Mouse (Mus musculus) G1E-ER4 (cell line): ENCODE results near the gene Vti1b. TPM values are rescaled to one million over a fixed set of nuclear protein-coding genes. Genes with fewer than 3 reads are reported as not detected.

Source experiments
- GATA1 ChIP-seq: IDR thresholded peaks from one replicate; pipeline ENCODE4 v1.8.0; 2012; ENCODE audit warnings: low read length, inconsistent platforms
- polyA plus RNA-seq: library from polyadenylated mRNA; stranded (reverse); fragments of >175 nt; gene quantifications from 2 replicates; pipeline ENCODE4 v1.2.3, GENCODE M21; 2012

Gene Vti1b
- 51.5 and 73.3 TPM in 2 replicates for polyA plus RNA-seq

DNA sequence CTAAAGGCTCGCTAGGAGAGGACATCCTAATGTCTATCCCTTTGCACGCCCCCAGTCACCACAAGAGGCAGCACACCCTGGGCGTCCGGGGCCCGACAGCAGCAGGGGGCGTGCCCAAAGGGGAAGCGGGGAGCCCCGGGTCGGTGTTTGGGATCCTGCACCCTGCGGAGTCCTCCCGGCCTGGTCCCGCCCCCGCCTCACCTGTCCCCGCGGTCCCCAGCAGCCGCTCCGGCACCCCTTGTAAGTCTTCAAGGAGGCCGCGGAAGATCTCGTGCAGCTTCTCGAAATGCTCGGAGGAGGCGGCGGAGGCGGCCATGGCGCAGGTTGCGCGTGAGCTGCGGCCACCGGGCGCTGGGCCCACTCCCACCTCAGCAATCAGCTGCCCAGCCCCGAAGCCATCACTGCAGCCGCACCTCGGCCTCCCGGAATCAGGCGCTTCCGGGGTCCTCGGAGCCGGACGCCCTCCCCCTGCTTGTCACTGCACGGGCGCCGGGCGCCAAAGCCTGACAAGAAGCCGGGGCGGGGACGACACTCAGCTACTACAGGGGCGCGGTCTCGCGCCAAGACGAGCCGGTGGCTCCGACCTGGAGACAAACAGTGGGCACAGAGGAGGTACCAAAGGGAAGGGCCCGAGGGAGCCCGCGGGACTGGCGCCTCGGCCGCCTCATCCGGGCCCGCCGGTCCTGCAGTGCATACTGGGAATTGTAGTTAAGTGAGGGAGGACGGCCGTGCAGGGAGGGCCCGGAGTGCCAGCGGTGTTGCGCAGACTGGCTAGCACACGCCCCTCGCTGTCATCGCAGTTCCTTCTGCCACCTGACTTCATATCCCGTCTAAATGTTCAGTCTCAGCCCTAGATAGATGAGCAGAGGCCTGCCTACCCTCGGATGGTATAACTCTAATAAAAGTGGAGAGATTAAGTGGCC, at the start of gene Vti1b:
TSS of gene Vti1b (minus strand) at position 649 of the 923 bp plus-strand sequence.
- TF ChIP-seq GATA1: no peak

DNA sequence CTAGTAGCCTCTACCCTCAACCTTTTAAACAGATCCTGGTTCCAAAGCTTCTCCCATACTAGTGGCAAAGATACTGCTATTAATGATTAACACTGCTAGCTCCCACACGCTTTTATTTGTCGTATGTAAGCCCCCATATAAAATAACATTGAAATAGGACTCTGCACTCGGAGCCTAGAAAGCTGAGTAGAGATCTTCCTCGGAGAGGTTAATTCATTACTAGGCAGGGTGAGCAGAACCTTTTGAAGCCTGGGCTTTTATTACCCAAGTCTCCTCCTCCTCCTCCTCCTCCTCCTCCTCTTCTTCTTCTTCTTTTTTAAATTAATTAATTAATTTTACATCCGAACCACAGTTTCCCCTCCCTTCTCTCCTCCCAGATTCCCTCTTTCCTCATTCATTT, 45.0 kb upstream of the Vti1b start:
- no peak for TF ChIP-seq GATA1

DNA sequence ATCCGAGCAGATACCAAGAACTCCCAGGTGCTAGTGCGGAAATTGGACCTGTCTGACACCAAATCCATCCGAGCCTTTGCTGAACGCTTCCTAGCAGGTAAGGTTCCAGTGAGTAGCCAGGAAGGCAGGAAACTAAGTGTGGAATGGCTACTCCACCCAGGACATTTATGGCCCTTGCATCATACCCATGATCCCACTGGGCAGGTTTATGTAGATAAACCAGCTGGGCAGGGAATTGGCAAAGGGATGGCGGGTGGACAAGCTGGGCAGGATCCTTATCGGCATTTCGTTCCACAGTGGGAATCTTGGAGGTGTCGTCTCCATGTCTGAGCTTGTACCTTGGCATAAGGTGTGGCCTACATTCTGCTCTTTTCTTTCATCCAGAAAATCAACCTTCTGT, 39.0 kb upstream of the Vti1b start:
- TF ChIP-seq GATA1: no peak

GRCm38 (mm10) chr12:79208703-79209464, 36.4 kb upstream of the Vti1b start, which contains the start of gene Rdh12:
Rdh12 (plus strand) TSS chr12:79208914.
- TF ChIP-seq GATA1: no peak

DNA sequence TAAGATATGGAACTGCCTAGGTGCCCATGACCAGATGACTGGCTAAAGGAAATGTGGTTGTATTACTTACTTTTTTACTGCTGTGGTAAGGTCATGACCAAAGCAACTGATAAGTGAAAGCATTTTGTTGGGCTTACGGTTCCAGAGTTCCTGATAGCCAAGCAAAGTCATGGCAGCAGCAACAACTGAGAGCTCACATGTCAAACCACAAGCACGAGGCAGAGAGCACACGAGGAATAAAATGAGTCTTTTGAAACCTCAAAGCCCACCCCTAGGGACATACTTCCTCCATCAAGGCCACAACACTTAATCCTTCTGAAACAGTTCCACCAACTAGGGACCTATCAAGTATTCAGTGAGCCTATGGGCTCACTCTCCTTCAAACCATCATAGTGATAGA, 29.4 kb upstream of the Vti1b start:
- TF ChIP-seq GATA1: no peak

DNA sequence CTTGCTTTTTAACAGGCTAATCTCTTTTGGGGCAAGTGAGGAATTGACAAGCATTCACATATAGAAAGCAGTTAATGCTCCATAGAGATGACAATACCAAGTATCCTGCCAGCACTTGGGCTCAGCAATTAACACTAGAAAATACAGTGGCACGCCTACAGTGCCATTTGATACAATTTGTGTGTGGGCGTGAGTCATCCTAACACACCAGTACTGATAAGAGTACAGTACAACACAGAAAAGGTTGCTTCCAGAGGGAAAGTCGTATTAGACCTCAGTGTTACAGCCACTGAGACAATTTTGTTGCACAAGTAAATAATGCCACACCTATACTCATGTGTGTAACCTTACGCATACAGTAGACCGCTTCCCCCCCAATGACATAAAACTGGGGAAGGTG, 24.6 kb upstream of the Vti1b start:
- TF ChIP-seq GATA1: no peak

GRCm38 (mm10) chr12:79193441-79193840, 21.0 kb upstream of the Vti1b start:
- no peak for TF ChIP-seq GATA1

DNA sequence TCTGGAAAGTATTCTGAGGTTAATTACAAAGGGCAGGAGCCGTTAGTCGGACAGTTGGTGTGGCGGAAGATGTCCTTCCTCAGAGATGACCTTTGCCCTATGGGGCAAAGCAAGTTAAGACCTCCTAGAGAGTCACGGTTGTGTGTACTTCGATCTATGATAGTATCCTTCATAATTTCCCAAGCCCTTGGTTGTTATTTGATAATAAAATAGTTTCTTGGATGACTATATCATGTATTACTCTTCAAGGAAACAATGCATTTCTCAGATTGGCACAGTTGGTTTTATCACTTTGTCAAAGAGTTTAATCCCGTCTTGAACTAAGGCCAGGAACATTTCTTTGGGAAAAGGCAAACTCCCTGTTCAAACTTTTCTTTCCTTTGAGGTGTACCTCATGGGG, 19.7 kb upstream of the Vti1b start, which contains the start of gene Rdh11:
TSS of gene Rdh11 (minus strand) at position 101 of the 400 bp plus-strand sequence.
- TF ChIP-seq GATA1: no peak

DNA sequence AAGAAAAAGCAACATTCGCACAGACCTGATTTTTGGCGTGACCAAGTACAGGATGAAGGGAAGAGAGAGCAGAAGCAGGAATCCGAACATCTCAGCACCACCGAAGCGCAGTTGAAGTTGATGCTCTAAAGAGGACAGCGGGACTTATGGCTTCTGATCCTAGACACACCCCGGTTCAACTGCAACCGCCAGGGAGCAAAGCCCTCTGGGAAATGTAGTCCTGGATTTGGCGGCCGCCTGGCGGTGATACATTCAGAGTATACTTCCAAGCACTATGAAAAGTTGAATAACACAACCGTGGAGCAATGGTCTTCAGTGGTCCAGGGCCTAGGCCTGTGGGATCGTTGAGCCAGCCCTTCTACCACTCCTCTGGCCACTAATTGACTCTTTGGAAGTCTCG, 19.2 kb upstream of the Vti1b start:
- no peak for TF ChIP-seq GATA1

- TF ChIP-seq GATA1: no peak
Measured at GRCm38 (mm10) chr12:79190931-79191673, 18.6 kb upstream of the Vti1b start.

DNA sequence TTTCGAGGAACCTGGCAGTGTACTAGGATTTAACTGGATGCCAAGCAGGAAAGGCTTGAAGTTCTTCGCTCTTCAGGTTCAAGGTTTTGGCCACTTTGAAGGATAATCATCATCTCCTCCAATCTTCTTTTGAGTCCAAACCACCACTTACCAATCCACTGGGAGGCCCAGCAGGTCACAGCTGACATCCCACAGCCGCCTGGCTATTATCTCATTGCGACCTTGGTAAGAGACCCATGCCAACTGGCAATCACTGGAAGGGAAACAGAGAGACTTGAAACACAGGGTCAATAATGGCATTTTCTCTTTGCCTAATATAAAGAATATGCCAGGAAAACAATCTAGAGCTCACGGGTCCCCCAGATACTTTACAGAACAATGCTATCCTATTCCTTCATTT, 3.5 kb upstream of the Vti1b start:
- no peak for TF ChIP-seq GATA1

DNA sequence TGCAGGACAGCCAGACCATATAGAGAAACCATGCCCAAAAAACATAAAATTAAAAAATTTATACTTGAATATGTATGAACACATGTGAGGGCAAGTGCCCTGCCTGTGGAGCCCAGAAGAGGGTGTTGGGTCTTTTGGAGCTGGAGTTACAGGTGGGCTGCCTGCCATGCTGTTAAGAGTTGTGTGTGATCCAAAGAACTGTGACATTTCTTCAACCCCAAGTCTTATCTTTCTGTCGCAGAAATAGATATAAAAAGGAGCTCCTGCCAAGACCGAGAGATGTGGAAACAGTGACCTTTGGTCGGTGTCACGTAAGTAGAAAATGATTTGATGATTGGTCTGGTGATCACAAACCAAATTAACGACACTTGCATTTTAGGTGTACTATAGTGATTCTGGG, 1.3 kb upstream of the Vti1b start:
- TF ChIP-seq GATA1: no peak

DNA sequence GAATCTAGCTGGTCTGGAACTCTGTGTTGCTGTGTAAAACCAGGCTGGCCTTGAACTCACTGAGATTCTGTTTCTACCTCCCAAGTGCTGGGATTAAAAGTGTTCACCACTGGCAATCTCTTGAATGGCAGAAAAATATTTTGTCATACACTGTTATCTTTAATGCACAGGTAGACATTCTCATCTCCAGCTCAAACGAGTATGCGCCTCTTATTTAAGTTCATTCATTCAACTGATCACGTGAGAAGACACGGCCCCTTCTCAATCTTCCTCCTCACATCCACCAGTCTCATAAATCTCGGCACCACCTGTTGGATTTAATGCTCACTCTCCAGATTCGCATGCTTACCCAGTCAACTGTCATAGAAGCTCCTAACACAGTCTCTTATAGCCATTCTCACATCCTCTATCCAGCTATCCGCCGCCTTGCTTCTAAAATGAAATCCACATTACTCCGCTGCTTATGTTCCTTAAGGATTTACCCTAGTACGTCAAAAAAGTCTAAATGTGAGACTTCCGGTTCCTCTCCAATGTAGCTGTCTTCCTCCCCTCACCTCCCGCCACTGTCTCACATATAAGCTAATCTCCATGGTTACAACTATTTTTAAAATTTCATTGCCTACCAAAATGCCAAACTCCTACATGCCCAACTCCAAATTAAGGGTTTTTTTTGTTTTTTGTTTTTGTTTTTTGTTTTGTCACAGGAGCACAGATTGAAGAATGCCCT, 1.0 kb downstream of the Vti1b start:
- TF ChIP-seq GATA1: no peak

DNA sequence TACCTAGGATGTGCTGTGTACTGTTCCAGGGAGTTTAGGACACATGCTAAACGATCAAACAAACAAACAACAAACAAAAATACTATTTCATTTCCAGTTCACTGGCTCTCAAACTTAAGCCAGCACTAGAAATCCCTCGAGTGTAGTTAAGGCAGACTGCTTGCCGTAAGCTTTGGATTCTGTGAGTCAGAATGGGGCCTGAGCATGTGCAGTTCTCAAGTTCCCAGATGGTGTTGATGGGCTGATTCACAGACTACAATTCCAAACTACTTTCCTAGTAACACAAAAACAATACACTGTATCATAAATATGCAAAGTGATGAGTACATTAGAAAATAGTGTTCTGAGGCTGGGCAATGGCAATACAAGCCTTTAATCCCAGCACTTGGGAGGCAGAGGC, 2.0 kb downstream of the Vti1b start:
- TF ChIP-seq GATA1: no peak

DNA sequence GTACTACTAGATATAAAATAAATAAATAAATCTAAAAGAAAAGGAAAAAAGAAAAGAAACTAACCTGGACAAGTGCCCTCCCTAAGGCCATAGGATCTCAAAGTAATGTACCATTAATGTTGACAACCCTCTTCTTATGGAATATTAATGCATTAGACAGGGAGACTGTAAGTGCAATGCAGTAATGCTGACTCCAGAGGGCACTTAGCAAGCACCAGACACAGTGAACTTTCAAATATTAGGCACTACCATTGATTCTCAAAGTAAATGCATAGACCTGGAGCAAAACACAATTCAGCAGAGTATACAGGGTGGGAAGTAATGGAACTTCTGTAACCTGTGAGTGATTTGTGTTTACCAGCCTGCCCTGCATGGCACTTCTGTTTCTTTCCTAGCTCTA, 3.3 kb downstream of the Vti1b start:
- no peak for TF ChIP-seq GATA1
